Mouse (Mus musculus) hindbrain, embryonic 14.5 days (tissue): ENCODE data around the gene B3gnt6. TPM values are rescaled to one million over a fixed set of nuclear protein-coding genes. Genes with fewer than 3 reads are reported as not detected.
A peak's percentile ranks its signal among the peaks of the same experiment; 100 is the strongest.

ENCODE experiments used
- ATAC-seq: fragments of 200-750 bp; cut with Nextera tagmentation; 2 replicates; pipeline ENCODE4 v1.8.0; 2017; ENCODE audit warnings: moderate number of reproducible peaks, mild to moderate bottlenecking, moderate TSS enrichment, moderate library complexity; ENCODE audit not compliant: low FRiP score
- DNase-seq: peaks from one replicate; pipeline ENCODE4 v3.0.0-alpha.2; 2015; ENCODE audit warnings: low spot score
- H3K27ac ChIP-seq: fragments of 300-500 bp; sonication (generic); 2 replicates; pipeline ENCODE4 v1.5.1; 2014; ENCODE audit warnings: mild to moderate bottlenecking, moderate library complexity
- H3K27me3 ChIP-seq: fragments of 300-500 bp; sonication (generic); 2 replicates; pipeline ENCODE4 v1.6.1; 2014; ENCODE audit warnings: mild to moderate bottlenecking, low read length, mixed read lengths; ENCODE audit not compliant: control insufficient read depth, insufficient read depth
- H3K36me3 ChIP-seq: fragments of 300-500 bp; sonication (generic); replicated peaks from 2 replicates; pipeline ENCODE4 v1.6.1; 2014; ENCODE audit not compliant: control insufficient read depth, insufficient read depth
- H3K4me1 ChIP-seq: fragments of 300-500 bp; sonication (generic); replicated peaks from 2 replicates; pipeline ENCODE4 v1.6.1; 2014; ENCODE audit warnings: antibody characterized with exemption, low read length, mixed read lengths; ENCODE audit not compliant: control insufficient read depth, insufficient read depth
- H3K4me2 ChIP-seq: fragments of 300-500 bp; sonication (generic); replicated peaks from 2 replicates; pipeline ENCODE4 v1.6.1; 2014; ENCODE audit warnings: mild to moderate bottlenecking, moderate library complexity
- H3K4me3 ChIP-seq: fragments of 300-500 bp; sonication (generic); replicated peaks from 2 replicates; pipeline ENCODE4 v1.5.1; 2014; ENCODE audit warnings: mild to moderate bottlenecking, low read length
- H3K9ac ChIP-seq: fragments of 300-500 bp; sonication (generic); 2 replicates; pipeline ENCODE4 v1.6.1; 2014
- H3K9me3 ChIP-seq: fragments of 300-500 bp; sonication (generic); 2 replicates; pipeline ENCODE4 v1.6.1; 2016; ENCODE audit warnings: low read length; ENCODE audit not compliant: control insufficient read depth
- WGBS: fragments of 180-500 bp; shearing (Covaris S2); extraction: QIAGEN DNeasy Blood & Tissue Kit; methylation state at CpG from one replicate; pipeline ENCODE4 v1.1.7; 2014; 5-methylcytosine and 5-hydroxymethylcytosine counted together
- polyA plus RNA-seq: library from polyadenylated mRNA; unstranded; fragments of >200 nt; fragmentation: Nextera tagmentation; extraction: Ambion mirVana; gene quantifications from 2 replicates; pipeline ENCODE4 v1.2.1, GENCODE M21; 2014

Gene B3gnt6
- polyA plus RNA-seq, 1 experiment from 2014 or later = 0.31 TPM

DNA sequence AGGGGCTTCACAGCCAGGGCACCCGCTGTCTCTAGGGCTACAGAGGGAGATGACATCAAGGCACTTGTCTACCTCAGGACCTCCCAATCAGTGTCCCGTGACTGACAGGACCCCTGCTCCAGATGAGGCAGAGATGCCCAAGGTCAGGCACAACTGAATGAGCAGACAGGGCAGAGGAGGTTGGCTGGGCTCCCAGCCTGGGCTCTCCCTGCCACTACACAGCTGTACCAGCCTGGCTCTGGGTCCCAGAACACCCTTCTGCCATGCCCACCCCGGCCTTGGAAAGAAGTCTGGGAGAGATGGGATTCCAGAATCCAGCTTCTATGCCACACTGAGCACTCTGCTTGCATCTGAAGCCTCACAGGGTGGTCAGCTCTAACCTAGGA lies 43.0 kb downstream of the B3gnt6 start:
- Histone ChIP-seq H3K9me3 (no peaks in the 10 kb centered on the region), H3K9ac (no peak overlapping the region), H3K27ac (no peak overlapping the region), H3K4me3 (no peak overlapping the region), H3K27me3 (no peaks in the 10 kb centered on the region), H3K4me2 (no peak overlapping the region), H3K4me1 (peaks cover 29% of the 10 kb centered on the region), H3K36me3 (no peaks in the 10 kb centered on the region)
- DNase-seq (no peak), ATAC-seq (no peak)
- WGBS = 51% methylated on average over 3 of the region's 3 CpGs

DNA sequence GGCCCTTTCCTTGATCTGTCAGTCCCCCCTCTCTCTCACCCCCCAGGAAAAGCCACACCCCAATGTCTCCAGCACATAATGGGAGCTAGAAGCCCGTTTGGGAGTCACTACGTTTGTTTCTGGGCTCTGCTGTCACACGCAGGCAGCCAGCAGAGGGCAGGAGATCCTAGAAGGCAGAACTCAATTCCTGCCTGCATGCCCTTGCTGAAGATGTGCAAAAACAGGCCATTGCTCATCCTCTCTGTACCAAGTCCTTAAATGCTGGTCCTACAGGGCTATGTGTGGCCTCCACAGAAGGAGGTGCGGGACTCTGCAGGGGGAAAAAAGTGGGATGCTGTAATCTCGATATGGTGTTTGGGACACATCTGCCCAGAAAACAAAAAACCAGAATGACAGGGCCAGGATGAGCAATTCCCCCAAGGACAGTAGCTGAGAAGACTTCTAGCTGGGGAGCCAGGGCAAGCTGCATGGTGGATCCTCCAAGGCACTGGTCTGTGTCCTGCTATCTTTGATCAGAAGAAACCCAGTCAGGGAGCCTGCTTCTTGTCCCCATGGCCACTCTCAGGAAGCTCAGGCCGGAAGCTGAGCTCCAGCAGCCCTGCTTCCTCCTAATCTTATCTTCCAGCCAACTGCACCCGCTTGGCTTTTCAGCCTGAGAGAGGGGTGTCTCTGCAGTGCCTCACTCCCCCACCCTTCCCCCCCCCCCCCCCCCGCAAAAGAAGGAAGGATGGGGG lies 43.6 kb downstream of the B3gnt6 start:
- H3K4me1 ChIP-seq = peaks cover 27% of the 10 kb centered on the region
- 34% methylated on average over 7 of the region's 8 CpGs for WGBS
- H3K9me3 ChIP-seq = no peaks in the 10 kb centered on the region
- H3K9ac ChIP-seq = peak overlapping the region; percentile 2; the same call in 1 of the 2 replicates
- no peaks in the 10 kb centered on the region for H3K36me3 ChIP-seq
- ATAC-seq (peak; percentile 19; the same call in 1 of the 2 replicates), DNase-seq (peak; percentile 73)
- H3K27me3 ChIP-seq = no peaks in the 10 kb centered on the region
- H3K4me2 ChIP-seq = no peak overlapping the region
- no peak overlapping the region for H3K4me3 ChIP-seq
- no peak overlapping the region for H3K27ac ChIP-seq

DNA sequence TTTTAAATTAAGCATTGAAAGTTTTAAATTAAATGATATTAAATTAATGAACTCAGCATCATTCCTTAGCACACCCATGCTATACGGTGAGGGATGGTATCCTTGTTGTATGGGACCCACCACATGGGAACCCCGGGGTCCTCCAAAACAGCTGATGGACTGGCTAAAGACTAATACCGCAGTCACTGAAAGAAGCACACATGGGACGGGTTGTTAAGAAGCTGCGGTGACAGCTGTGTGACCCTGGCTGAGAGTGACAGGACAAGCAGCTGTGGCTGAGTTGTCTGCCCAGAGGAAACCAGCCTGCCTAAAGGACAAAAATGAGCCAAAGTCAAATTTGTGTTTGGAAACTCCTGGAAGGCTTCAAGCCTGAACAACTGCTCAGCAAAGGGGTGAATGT lies 45.4 kb downstream of the B3gnt6 start:
- Histone ChIP-seq H3K4me3 (no peak overlapping the region), H3K4me1 (peaks cover 25% of the 10 kb centered on the region), H3K27ac (no peak overlapping the region), H3K9me3 (no peaks in the 10 kb centered on the region), H3K9ac (no peak overlapping the region), H3K4me2 (no peak overlapping the region), H3K27me3 (no peaks in the 10 kb centered on the region), H3K36me3 (no peaks in the 10 kb centered on the region)
- DNase-seq = no peak
- 60% methylated on average over 5 of the region's 5 CpGs for WGBS
- no peak for ATAC-seq

DNA sequence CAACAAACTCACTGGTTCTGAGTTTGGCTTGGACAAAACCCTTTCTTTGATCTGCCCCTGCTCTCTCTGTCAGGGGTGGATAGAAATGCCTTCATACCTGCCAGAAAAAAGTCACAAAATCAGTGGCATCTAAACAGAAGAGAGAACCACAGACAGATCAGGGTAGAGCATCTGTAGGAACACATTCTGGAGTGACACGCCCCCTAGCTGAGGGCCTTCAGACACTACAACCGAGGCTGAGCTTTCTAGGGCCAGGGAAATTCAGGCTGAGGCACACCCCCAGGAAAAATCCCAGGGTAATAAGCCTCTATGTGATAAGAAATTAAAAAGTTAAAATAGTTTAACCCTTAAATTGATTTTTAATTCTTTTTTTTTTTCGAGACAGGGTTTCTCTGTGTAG lies 45.9 kb downstream of the B3gnt6 start:
- Histone ChIP-seq H3K9ac (no peak overlapping the region), H3K9me3 (no peaks in the 10 kb centered on the region), H3K4me3 (no peak overlapping the region), H3K27ac (no peak overlapping the region), H3K27me3 (no peaks in the 10 kb centered on the region), H3K4me2 (no peak overlapping the region), H3K4me1 (peaks cover 24% of the 10 kb centered on the region), H3K36me3 (no peaks in the 10 kb centered on the region)
- 40% methylated on average over 3 of the region's 3 CpGs for WGBS
- ATAC-seq = no peak
- no peak for DNase-seq

DNA sequence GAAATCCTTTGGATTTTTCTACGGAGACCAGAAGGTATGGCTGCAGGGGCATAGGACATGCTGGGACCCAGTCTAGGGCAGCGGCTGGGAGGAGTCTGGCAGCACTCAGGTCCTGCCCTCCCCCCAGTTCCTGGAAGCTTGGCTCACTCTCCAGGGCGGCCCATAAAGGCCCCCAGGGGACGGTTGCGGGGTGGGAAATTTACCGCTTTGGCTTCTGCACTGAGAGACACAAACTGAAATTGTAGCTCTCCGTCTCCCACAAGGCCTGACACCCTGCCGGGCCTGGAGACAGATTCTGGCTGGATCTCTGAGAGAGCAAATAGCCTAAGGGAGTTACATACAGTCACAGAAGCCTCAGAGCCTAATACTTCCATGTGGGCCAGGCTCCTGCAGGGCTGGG lies 46.9 kb downstream of the B3gnt6 start:
- no peak overlapping the region for H3K4me2 ChIP-seq
- 46% methylated on average over 8 of the region's 8 CpGs for WGBS
- no peaks in the 10 kb centered on the region for H3K9me3 ChIP-seq
- no peaks in the 10 kb centered on the region for H3K27me3 ChIP-seq
- H3K27ac ChIP-seq = no peak overlapping the region
- no peak overlapping the region for H3K4me3 ChIP-seq
- DNase-seq (no peak), ATAC-seq (no peak)
- peaks cover 15% of the 10 kb centered on the region for H3K4me1 ChIP-seq
- H3K36me3 ChIP-seq = no peaks in the 10 kb centered on the region
- no peak overlapping the region for H3K9ac ChIP-seq

DNA sequence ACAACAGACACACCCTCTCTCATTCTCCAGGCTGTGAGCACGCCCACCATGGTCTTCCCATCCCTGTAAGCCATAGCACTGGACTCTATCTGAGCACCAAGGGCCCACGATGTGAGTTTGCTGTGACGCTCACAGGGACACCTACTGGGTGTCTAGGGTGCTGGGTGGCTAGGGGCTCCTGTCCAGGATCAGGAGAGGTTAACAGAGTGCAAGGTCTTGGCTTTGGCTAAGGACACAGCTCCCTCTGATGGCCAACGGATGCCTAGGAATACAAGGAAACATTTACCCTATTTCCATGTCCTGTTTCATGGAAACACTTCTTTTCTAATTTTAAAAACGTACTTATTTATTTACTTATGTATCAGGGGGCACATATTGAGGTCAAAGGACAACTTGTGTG lies 48.8 kb downstream of the B3gnt6 start:
- no peak overlapping the region for H3K27ac ChIP-seq
- H3K4me1 ChIP-seq = peaks cover 5% of the 10 kb centered on the region
- no peaks in the 10 kb centered on the region for H3K27me3 ChIP-seq
- ATAC-seq (no peak), DNase-seq (no peak)
- no peak overlapping the region for H3K4me3 ChIP-seq
- H3K36me3 ChIP-seq = no peaks in the 10 kb centered on the region
- no peak overlapping the region for H3K9ac ChIP-seq
- no peak overlapping the region for H3K4me2 ChIP-seq
- 55% methylated on average over 5 of the region's 5 CpGs for WGBS
- H3K9me3 ChIP-seq = no peaks in the 10 kb centered on the region

DNA sequence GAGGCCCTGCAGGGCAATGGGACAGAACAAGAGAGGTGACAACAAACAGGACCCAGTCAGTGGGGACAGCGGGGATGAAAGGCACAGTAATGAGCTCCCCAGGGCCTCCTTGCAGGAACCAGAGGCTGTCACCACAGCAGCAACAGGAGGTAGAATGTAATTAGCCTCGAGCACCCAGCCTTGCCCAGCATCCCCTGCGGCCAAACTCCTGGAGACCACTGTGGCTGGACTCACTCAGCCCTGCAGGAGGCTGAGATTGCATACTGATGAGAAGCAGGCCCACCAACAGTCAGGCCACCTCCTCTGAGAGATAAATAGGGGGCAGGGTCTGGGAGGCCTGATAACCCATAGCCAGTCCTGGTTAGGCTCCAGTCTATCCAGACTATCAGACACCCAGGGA lies 49.5 kb downstream of the B3gnt6 start:
- ATAC-seq (no peak), DNase-seq (no peak)
- Histone ChIP-seq H3K4me2 (no peak overlapping the region), H3K4me1 (peaks cover 5% of the 10 kb centered on the region), H3K36me3 (no peaks in the 10 kb centered on the region), H3K9me3 (no peaks in the 10 kb centered on the region), H3K27ac (no peak overlapping the region), H3K27me3 (no peaks in the 10 kb centered on the region), H3K9ac (no peak overlapping the region), H3K4me3 (no peak overlapping the region)
- WGBS = 20% methylated on average over 3 of the region's 3 CpGs

DNA sequence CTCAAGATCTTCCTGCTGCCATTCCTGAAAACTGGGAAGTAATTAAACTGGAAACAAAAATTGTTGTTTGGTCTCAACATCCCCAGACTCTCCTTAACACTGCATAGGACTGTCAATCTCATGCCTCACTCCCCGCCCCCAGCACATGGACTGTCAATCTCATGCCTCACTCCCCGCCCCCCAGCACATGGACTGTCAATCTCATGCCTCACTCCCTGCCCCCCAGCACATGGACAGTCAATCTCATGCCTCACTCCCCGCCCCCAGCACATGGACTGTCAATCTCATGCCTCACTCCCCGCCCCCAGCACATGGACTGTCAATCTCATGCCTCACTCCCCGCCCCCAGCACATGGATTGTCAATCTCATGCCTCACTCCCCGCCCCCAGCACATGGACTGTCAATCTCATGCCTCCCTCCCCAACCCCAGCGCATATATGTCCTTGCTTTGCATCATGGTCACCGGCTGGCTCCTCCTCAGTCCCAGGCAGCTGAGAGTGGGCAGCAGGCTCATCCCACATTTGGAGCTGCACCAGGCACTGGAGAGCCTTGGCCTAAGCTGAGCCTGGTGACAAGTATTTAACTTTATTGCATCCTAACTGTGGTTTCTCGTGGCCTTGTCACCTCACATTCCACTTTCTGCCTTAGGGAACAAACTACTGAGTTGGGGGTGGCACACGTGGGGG lies 50.4 kb downstream of the B3gnt6 start:
- Histone ChIP-seq H3K27me3 (no peaks in the 10 kb centered on the region), H3K4me2 (no peak overlapping the region), H3K4me3 (no peak overlapping the region), H3K9ac (no peak overlapping the region), H3K9me3 (no peaks in the 10 kb centered on the region), H3K4me1 (peaks cover 5% of the 10 kb centered on the region), H3K36me3 (no peaks in the 10 kb centered on the region), H3K27ac (no peak overlapping the region)
- 63% methylated on average over 10 of the region's 10 CpGs for WGBS
- ATAC-seq (no peak), DNase-seq (no peak)

DNA sequence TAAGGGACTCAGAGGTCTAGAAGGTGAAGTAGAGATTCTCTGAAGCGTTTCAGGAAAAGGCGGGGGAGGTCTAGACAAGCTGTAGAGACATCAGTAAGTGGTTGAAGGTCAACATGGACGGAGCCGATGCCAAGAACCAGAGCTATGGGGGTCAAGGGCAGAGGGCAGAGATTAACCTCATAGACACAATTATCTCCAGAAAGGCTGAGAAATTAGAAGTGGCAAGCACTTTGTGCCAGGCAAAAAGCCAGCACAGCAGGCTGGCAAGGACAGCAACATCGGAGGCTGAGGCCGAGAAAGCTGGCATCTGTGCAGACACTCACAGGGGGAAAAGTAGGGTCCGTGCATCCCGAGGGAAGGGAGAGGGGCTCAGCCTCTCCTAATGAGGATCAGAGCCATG lies 51.5 kb downstream of the B3gnt6 start:
- no peak overlapping the region for H3K4me3 ChIP-seq
- no peak for ATAC-seq
- 62% methylated on average over 8 of the region's 8 CpGs for WGBS

More for the DNA sequence above, 51.5 kb downstream of the B3gnt6 start:
- H3K36me3 ChIP-seq = no peaks in the 10 kb centered on the region
- H3K27ac ChIP-seq = no peak overlapping the region
- H3K9me3 ChIP-seq = no peaks in the 10 kb centered on the region
- H3K9ac ChIP-seq = no peak overlapping the region
- no peak overlapping the region for H3K4me2 ChIP-seq
- no peaks in the 10 kb centered on the region for H3K27me3 ChIP-seq
- DNase-seq = no peak
- peaks cover 5% of the 10 kb centered on the region for H3K4me1 ChIP-seq
